Mouse (Mus musculus) embryonic fibroblast, embryonic 13.5 days (primary cell): Measurements from ENCODE around the gene Grid2.

Source experiments
- CTCF ChIP-seq: IDR thresholded peaks from 2 replicates; pipeline ENCODE4 v1.5.1; 2011; ENCODE audit warnings: mild to moderate bottlenecking, control low read depth, low read length, moderate library complexity, borderline replicate concordance; ENCODE audit not compliant: insufficient read depth
- POLR2A ChIP-seq: IDR thresholded peaks from 2 replicates; pipeline ENCODE4 v1.6.1; 2011; ENCODE audit warnings: low read depth, mild to moderate bottlenecking, control low read depth, low read length, moderate library complexity

DNA sequence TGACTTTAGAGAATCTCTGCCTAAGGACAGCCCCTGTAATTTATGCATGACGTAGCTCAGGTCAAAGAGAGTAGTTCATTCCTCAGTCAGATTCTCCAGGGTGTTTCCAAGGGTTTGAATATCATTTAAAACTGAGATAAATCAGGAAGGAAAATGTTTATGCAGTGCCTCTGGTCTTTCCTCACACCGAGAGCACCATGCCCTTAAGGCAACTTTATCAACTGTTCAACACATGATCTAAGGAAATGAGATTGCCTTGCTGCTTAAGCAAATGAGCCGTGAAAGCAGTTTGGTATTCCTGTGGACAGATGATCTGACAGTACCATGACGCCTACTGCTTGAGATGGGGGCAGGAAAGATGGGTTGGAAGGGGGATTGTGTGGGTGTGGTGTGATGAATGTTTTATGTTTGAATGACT, 1342.5 kb downstream of the Grid2 start:
- TF ChIP-seq POLR2A (no peak), CTCF (no peak)
